Mouse (Mus musculus) liver, embryonic 11.5 days (tissue): ENCODE measurements around the gene Ftsj3. TPM values are rescaled to one million over a fixed set of nuclear protein-coding genes. Genes with fewer than 3 reads are reported as not detected.

Source experiments
- ATAC-seq: fragments of 200-750 bp; cut with Nextera tagmentation; replicated peaks from 2 replicates; pipeline ENCODE4 v1.8.0; 2017; ENCODE audit warnings: moderate number of reproducible peaks, mild to moderate bottlenecking, moderate TSS enrichment, moderate library complexity; ENCODE audit not compliant: low FRiP score
- DNase-seq: peaks from one replicate; pipeline ENCODE4 v3.0.0-alpha.2; 2017; ENCODE audit warnings: low spot score
- H3K27ac ChIP-seq: fragments of 300-500 bp; sonication (generic); 2 replicates; pipeline ENCODE4 v1.5.1; 2014; ENCODE audit warnings: mild to moderate bottlenecking, low read depth, low read length, control low read depth
- H3K27me3 ChIP-seq: fragments of 300-500 bp; sonication (generic); replicated peaks from 2 replicates; pipeline ENCODE4 v1.6.1; 2014; ENCODE audit warnings: low read length, mixed read lengths; ENCODE audit not compliant: control insufficient read depth, insufficient read depth
- H3K36me3 ChIP-seq: fragments of 300-500 bp; sonication (generic); 2 replicates; pipeline ENCODE4 v1.6.1; 2014; ENCODE audit warnings: mild to moderate bottlenecking, low read length, moderate library complexity, mixed read lengths; ENCODE audit not compliant: control insufficient read depth, insufficient read depth
- H3K4me1 ChIP-seq: fragments of 300-500 bp; sonication (generic); replicated peaks from 2 replicates; pipeline ENCODE4 v1.6.1; 2014; ENCODE audit warnings: low read length, mixed read lengths; ENCODE audit not compliant: control insufficient read depth, insufficient read depth
- H3K4me2 ChIP-seq: fragments of 300-500 bp; sonication (generic); 2 replicates; pipeline ENCODE4 v1.6.1; 2014; ENCODE audit warnings: mild to moderate bottlenecking, control low read depth, moderate library complexity
- H3K4me3 ChIP-seq: fragments of 300-500 bp; sonication (generic); 2 replicates; pipeline ENCODE4 v1.5.1; 2014; ENCODE audit warnings: low read depth, low read length, control low read depth
- H3K9ac ChIP-seq: fragments of 300-500 bp; sonication (generic); 2 replicates; pipeline ENCODE4 v1.6.1; 2014; ENCODE audit warnings: low read depth, low read length, control low read depth
- H3K9me3 ChIP-seq: fragments of 300-500 bp; sonication (generic); 2 replicates; pipeline ENCODE4 v1.6.1; 2016; ENCODE audit warnings: low read length, inconsistent platforms, mixed read lengths; ENCODE audit not compliant: control insufficient read depth
- WGBS: fragments of 180-500 bp; shearing (Covaris S2); extraction: QIAGEN DNeasy Blood & Tissue Kit; methylation state at CpG from one replicate; pipeline ENCODE4 v1.1.7; 2014; 5-methylcytosine and 5-hydroxymethylcytosine counted together
- polyA plus RNA-seq: library from polyadenylated mRNA; unstranded; fragments of >200 nt; fragmentation: Nextera tagmentation; extraction: Ambion mirVana; gene quantifications from 2 replicates; pipeline ENCODE4 v1.2.1, GENCODE M21; 2014

The Ftsj3 gene
- polyA plus RNA-seq, 1 experiment from 2014 or later: 110 TPM

DNA sequence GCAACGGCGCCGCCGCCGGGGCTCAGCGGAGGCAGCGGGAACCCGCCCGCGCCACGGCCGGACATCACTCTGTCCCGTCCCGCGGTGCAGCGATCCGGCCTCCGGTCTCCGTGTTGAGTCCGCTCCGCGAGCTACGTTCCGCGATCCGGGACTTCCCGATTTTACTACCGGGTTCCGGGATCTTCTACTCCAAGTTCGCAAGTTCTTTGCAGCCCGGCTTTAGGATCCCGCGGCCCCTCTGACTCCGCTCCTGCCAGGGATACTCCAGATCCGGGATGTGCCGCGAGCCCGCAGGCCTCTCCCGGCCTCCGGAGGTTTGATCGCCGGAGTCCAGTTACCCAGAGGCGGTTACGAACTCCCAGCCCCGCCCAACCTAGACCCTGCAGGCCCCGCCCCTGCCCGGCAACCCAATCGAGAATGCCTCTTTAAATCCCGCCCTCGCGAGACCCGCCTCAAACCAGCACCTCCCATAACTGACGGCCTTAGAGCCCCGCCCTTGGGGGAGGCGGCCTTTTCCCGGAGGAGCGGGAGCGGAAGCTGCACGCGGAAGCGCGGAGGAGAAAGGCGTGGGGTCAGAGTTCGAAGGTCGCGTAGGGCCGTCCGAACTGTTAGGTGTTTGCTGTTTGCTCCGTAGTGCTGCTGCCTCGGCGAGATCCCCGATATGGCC, 16.9 kb upstream of the Ftsj3 start, which contains the start of gene Smarcd2:
Gene Smarcd2 (minus strand): TSS at position 329 of the 667 bp plus-strand sequence.
- Histone ChIP-seq H3K36me3 (0 out of 2 replicates have a peak, but pooled peaks cover 4% of the 10 kb centered on the region), H3K4me2 (peak within 1 kb of the TSS; percentile 81), H3K4me1 (peaks cover 44% of the 10 kb centered on the region), H3K27me3 (no peaks in the 10 kb centered on the region), H3K9ac (peak within 1 kb of the TSS; percentile 99), H3K9me3 (no peaks in the 10 kb centered on the region), H3K27ac (peak within 1 kb of the TSS; percentile 95), H3K4me3 (peak within 1 kb of the TSS; percentile 99)
- ATAC-seq: peak; percentile 92
- DNase-seq: peak; percentile 100
- under 1% methylated on average over 72 of the region's 72 CpGs for WGBS

DNA sequence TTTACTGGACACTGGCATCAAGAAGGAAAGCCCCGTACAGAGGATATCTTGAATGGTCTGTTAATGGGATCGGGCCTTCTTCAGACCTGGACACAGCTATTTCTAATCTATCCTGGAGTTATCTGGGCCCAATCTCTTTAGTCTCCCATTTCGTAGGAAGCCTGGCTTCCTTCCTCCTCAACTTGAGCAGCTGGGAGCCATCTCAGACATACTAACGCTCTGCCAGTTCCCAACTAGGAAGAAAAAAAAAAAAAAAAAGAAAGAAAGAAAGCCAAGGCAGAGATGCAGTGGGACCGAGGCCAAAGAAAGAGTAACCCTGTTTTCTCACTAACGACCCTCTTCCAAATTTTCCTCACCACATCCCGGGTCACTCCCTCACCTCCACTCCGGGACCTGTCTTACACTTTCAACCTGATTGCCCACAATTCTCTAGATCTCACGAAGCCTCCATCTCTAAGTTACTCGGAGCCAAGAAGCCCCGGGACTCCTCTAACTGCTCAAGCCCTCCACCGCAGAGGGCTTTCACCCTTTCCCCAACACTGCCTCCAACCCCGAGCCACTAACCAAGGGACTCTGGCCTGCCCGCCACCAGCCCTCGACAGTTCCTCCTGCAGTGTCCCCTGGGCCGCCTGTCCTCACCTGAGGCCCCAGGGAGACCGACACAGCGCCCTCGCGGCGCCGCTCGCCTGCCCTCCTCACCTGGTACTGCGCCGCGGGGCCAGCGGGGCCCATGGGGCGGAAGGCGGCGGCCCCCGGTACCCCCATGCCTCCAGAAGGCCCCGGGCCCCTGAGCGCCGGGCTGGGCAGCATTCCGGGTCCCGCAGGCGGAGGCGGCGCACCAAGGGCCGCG, 16.1 kb upstream of the Ftsj3 start:
- no peaks in the 10 kb centered on the region for H3K9me3 ChIP-seq
- DNase-seq (no peak), ATAC-seq (peak; percentile 40)
- WGBS: 1% methylated on average over 41 of the region's 41 CpGs
- peak overlapping the region; percentile 99 for H3K9ac ChIP-seq
- H3K4me3 ChIP-seq: peak overlapping the region; percentile 99
- 0 out of 2 replicates have a peak, but pooled peaks cover 8% of the 10 kb centered on the region for H3K36me3 ChIP-seq
- H3K4me1 ChIP-seq: peaks cover 50% of the 10 kb centered on the region
- H3K4me2 ChIP-seq: peak overlapping the region; percentile 81
- H3K27ac ChIP-seq: peak overlapping the region; percentile 95
- no peaks in the 10 kb centered on the region for H3K27me3 ChIP-seq

DNA sequence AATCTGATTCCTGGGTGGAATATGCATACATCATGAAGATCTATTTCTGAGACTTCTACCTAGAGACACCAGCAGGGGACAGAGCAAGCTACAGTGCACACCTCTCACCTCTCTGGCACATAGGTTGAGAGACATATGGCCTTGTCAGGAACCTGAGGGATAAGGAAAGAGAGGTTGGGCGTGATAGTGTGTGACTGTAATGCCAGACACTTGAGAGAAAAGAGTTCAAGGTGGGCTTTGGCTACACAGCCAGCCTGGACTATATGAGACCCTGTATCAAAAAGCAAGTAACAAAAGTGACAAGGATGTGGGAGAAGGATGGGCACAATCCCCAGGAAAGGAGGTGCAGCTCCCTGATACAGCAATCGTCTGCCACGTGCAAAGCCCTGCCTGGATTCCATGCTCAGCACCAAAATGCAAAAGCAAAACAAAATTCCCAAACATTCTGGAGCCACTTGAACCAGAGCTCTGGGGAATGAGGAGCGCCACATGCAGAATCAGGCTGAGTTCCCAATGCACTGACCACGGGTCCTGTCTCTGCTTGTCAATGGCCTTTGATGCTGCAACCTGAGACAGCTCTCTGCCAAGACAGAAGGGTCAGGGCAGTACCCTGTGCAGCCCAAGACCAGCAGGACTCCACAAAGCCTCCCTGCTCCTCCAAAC, 15.4 kb upstream of the Ftsj3 start:
- Histone ChIP-seq H3K9me3 (no peaks in the 10 kb centered on the region), H3K4me2 (peak overlapping the region; percentile 81), H3K4me3 (peak overlapping the region; percentile 99), H3K27me3 (no peaks in the 10 kb centered on the region), H3K36me3 (peaks cover 15% of the 10 kb centered on the region), H3K4me1 (peaks cover 47% of the 10 kb centered on the region), H3K27ac (0 out of 2 replicates have a peak overlapping the region, but pooled peaks have one; percentile 95), H3K9ac (peak overlapping the region; percentile 99)
- ATAC-seq: no peak
- DNase-seq: no peak
- WGBS: 40% methylated on average over 5 of the region's 5 CpGs

DNA sequence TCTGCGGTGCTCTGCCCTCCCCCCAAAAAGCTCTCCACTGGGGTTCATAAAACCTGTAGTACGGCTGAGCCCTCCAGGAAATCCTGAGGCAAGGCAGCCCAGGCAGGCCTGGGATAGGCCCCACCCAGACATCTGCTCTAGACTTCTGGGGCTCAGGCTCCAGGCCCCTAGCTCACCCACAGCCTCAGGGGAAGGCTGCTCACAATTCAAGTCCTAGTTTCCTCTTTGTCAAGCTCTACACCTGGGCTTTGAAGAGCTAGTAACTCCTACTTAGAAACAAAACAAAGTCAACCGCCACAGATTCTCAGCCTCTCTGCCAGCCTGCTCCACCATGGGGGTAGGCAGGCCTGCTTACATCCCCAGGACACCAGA, 13.2 kb upstream of the Ftsj3 start:
- Histone ChIP-seq H3K9ac (no peak overlapping the region), H3K9me3 (no peaks in the 10 kb centered on the region), H3K4me2 (peak overlapping the region; percentile 46), H3K4me1 (peaks cover 35% of the 10 kb centered on the region), H3K36me3 (peaks cover 36% of the 10 kb centered on the region), H3K27me3 (no peaks in the 10 kb centered on the region), H3K27ac (peak overlapping the region; percentile 62; the same call in 1 of the 2 replicates), H3K4me3 (no peak overlapping the region; the same call in 1 of the 2 replicates)
- ATAC-seq (no peak), DNase-seq (no peak)
- 47% methylated on average over 3 of the region's 3 CpGs for WGBS

DNA sequence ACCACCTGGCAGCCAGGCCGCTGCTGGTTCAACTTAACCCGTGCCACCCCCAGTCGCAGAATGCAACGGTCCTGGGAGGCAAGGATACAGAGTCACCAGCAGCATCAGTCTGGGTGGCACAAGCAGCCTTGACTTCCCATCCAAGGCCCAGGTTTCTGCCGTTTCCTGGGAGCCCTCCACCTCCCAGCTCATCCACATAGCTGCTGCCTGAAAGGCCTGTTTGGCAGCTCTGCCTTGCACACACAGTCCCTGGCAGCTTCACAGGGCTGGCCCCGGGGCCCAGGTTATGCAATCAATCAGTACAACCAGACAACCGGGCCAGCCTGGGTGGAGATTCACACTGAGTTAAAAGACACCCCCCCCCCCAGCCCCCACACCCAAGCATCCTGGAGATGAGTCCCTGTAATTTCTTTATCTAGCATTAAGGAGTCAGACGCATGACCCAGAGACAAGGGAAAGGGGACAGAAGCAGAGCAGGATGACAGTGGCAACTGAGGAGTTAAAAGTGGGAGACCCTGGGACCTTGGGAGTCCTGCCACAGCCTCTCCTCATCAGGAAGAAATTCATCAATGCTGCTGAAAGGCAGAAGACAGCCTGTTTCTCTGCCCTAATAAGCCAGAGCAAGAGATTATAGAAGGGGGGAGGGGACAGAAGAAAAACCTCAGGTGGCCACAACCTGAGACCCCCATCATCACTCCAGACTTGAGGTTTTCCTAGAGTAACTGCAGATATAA, 12.6 kb upstream of the Ftsj3 start:
- peak overlapping the region; percentile 20 for H3K27ac ChIP-seq
- DNase-seq: peak; percentile 50
- no peaks in the 10 kb centered on the region for H3K9me3 ChIP-seq
- H3K9ac ChIP-seq: no peak overlapping the region
- no peak for ATAC-seq
- H3K36me3 ChIP-seq: peaks cover 40% of the 10 kb centered on the region
- WGBS: 58% methylated on average over 8 of the region's 8 CpGs
- H3K4me3 ChIP-seq: no peak overlapping the region
- peak overlapping the region; percentile 46 for H3K4me2 ChIP-seq
- H3K27me3 ChIP-seq: no peaks in the 10 kb centered on the region
- H3K4me1 ChIP-seq: peaks cover 35% of the 10 kb centered on the region

DNA sequence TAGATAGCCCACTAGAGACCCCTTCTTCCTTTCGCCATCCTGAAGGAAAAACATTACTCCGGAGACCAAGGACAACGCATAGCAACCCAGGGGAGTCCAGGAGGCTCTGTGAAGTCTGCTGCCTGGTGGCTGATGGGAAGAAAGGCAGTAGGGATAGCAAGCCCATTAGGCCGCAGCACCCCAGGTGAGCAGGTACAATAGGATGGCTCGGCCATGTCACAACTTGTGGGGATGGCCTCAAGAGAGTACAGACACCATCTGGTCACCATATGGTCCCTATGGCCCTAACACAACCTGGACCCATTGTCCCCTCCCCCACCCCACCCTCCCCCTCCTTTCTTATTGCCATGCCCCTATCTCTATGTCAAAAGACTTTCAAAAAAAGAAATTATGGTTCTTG, 12.0 kb upstream of the Ftsj3 start:
- Histone ChIP-seq H3K27ac (peak overlapping the region; percentile 20; the same call in 1 of the 2 replicates), H3K4me2 (peak overlapping the region; percentile 46), H3K36me3 (peaks cover 47% of the 10 kb centered on the region), H3K9me3 (no peaks in the 10 kb centered on the region), H3K4me3 (no peak overlapping the region), H3K4me1 (peaks cover 35% of the 10 kb centered on the region), H3K9ac (no peak overlapping the region), H3K27me3 (no peaks in the 10 kb centered on the region)
- ATAC-seq (no peak), DNase-seq (no peak)
- 78% methylated on average over 5 of the region's 5 CpGs for WGBS

DNA sequence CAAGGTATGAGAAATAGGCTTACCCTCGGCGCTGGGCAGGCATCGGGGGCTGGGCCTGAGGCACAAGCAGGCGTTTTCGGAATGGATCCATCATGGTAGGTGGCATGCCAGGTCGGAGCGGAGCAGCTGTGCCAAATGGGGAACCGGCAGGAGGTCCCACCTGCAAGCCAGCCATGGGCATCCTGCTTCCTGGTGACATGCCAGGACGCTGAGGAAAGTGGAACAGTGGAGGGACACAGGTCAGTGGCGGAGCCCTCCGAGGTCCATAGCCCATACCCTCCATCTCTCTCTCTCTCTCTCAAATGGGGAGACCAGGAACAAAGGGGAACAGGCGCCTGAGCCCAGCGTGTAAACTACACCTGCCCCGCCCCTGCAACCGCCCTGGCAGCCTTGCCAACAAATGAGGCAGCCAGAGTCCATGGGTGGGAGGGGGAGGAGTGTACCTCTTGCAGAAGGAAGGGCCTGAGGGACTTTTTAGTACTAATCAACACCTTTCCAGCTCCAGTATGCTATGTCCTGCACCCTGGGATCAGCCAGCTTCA, 11.5 kb upstream of the Ftsj3 start:
- Histone ChIP-seq H3K4me2 (peak overlapping the region; percentile 29; the same call in 1 of the 2 replicates), H3K4me1 (peaks cover 35% of the 10 kb centered on the region), H3K9ac (no peak overlapping the region), H3K36me3 (peaks cover 51% of the 10 kb centered on the region), H3K27ac (0 out of 2 replicates have a peak overlapping the region, but pooled peaks have one; percentile 15), H3K27me3 (no peaks in the 10 kb centered on the region), H3K9me3 (no peaks in the 10 kb centered on the region), H3K4me3 (no peak overlapping the region)
- ATAC-seq (no peak), DNase-seq (no peak)
- 72% methylated on average over 15 of the region's 15 CpGs for WGBS

DNA sequence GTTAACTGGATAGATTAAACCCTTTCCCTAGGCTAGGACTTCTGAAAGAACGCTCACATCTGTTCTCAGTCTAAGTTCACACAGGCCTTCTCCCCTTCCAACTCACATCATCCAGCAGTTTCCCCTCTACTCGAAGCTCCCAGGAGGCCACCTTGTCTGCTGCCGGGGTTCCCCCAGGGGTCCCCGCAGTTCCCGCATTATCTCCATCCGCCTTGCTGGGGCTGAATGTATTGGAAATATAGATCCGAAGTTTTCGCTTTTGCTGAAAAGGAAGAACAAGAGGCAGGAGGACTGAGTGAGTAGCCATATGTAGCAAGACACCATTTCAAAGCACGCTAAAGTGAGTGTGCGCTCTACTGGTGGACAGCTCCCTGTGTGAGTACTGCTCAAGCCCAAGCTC, 10.6 kb upstream of the Ftsj3 start:
- Histone ChIP-seq H3K27ac (no peak overlapping the region), H3K4me1 (peaks cover 31% of the 10 kb centered on the region), H3K4me3 (no peak overlapping the region), H3K9ac (no peak overlapping the region), H3K27me3 (no peaks in the 10 kb centered on the region), H3K36me3 (peaks cover 61% of the 10 kb centered on the region), H3K9me3 (no peaks in the 10 kb centered on the region), H3K4me2 (no peak overlapping the region)
- DNase-seq (no peak), ATAC-seq (no peak)
- 89% methylated on average over 10 of the region's 10 CpGs for WGBS
